Mouse (Mus musculus) C2C12 (cell line): Measurements from ENCODE around the gene P2rx1. TPM values are rescaled to one million over a fixed set of nuclear protein-coding genes. Genes with fewer than 3 reads are reported as not detected.

Experiments used
- H3K27me3 ChIP-seq: one replicate; pipeline ENCODE4 v1.6.1; 2011; ENCODE audit not compliant: control insufficient read depth, insufficient read depth, insufficient read length
- H3K36me3 ChIP-seq: one replicate; pipeline ENCODE4 v1.6.1; 2011; ENCODE audit not compliant: control insufficient read depth, insufficient read depth
- H3K4me3 ChIP-seq: one replicate; pipeline ENCODE4 v1.5.1; 2011; ENCODE audit warnings: mild to moderate bottlenecking, control low read depth; ENCODE audit not compliant: poor library complexity, insufficient read depth, severe bottlenecking
- H3K79me2 ChIP-seq: one replicate; pipeline ENCODE4 v1.6.1; 2011; ENCODE audit not compliant: control insufficient read depth, insufficient read depth
- H3K79me3 ChIP-seq: one replicate; pipeline ENCODE4 v1.6.1; 2011; ENCODE audit warnings: low read depth, control low read depth
- H3ac ChIP-seq: one replicate; pipeline ENCODE3; 2011; ENCODE audit warnings: low read depth; ENCODE audit not compliant: control insufficient read depth, insufficient read length
- CEBPB ChIP-seq: IDR thresholded peaks from one replicate; pipeline ENCODE4 v1.6.1; 2011; ENCODE audit warnings: low read depth, mild to moderate bottlenecking, control low read depth, moderate library complexity
- CTCF ChIP-seq: IDR thresholded peaks from one replicate; pipeline ENCODE4 v1.5.1; 2011; ENCODE audit not compliant: control insufficient read depth, insufficient read depth, insufficient read length
- FOSL1 ChIP-seq: IDR thresholded peaks from one replicate; pipeline ENCODE4 v1.8.0; 2011; ENCODE audit warnings: mild to moderate bottlenecking, low read length; ENCODE audit not compliant: poor library complexity, insufficient read depth, severe bottlenecking
- MAX ChIP-seq: IDR thresholded peaks from one replicate; pipeline ENCODE4 v1.6.1; 2011; ENCODE audit warnings: mild to moderate bottlenecking, control low read depth
- MYOD1 ChIP-seq: IDR thresholded peaks from one replicate; pipeline ENCODE4 v1.6.1; 2011; ENCODE audit warnings: low read depth; ENCODE audit not compliant: control insufficient read depth, insufficient read length
- MYOG ChIP-seq: IDR thresholded peaks from one replicate; pipeline ENCODE4 v1.6.1; 2011; ENCODE audit not compliant: control insufficient read depth, insufficient read length; ENCODE audit errors: extremely low read depth
- USF1 ChIP-seq: IDR thresholded peaks from one replicate; pipeline ENCODE4 v1.6.1; 2011; ENCODE audit warnings: low read depth, mild to moderate bottlenecking, control low read depth, moderate library complexity
- long read RNA-seq, 2 experiments: library from polyadenylated mRNA; unstranded; transcript quantifications; one replicate each; pipeline ENCODE4 v2.0.0; 2019 to 2020
- polyA plus RNA-seq: library from polyadenylated mRNA; unstranded; fragments of >200 nt; fragmentation: generic; extraction: Trizol; gene quantifications from one replicate; pipeline ENCODE4 v1.2.1, GENCODE M21; 2012; ENCODE audit warnings: missing spikeins

P2rx1 gene
- 0.05 TPM for polyA plus RNA-seq
- long read RNA-seq, experiment 1: 0 reads
- long read RNA-seq, experiment 2: 0 reads

DNA sequence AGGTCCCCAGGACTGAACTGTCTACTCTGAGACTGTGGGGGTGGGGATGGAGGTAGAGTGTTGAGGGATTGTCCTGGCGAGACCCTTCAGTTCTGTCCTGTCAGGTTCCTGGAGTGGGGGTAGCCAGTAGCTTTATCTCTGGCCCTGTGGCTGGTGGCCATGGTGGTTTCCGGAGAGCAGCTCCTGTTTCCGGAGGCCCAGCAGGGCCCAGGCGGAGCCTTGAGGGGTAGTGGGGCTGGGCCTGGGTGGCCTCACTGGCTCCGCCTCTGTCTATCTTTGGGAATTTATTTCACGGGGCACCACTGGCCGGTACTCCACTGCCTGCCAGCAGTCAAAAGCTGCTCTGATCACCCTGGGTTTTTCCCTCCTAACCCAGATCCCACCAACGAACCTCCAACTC lies at the start of gene P2rx1:
TSS of gene P2rx1 (plus strand) at position 333 of the 400 bp plus-strand sequence.
- H3K36me3 ChIP-seq: no peaks in the 10 kb centered on the region
- no peak within 1 kb of the TSS for H3K4me3 ChIP-seq
- H3K79me2 ChIP-seq: no peaks in the 10 kb centered on the region
- TF ChIP-seq CTCF: no peak
- no peak for TF ChIP-seq FOSL1
- no peak for TF ChIP-seq CEBPB
- TF ChIP-seq USF1: no peak
- no peak for TF ChIP-seq MYOG
- TF ChIP-seq MYOD1: no peak
- TF ChIP-seq MAX: no peak
- H3K27me3 ChIP-seq: no peaks in the 10 kb centered on the region
- no peak within 1 kb of the TSS for H3ac ChIP-seq
- H3K79me3 ChIP-seq: no peaks in the 10 kb centered on the region

DNA sequence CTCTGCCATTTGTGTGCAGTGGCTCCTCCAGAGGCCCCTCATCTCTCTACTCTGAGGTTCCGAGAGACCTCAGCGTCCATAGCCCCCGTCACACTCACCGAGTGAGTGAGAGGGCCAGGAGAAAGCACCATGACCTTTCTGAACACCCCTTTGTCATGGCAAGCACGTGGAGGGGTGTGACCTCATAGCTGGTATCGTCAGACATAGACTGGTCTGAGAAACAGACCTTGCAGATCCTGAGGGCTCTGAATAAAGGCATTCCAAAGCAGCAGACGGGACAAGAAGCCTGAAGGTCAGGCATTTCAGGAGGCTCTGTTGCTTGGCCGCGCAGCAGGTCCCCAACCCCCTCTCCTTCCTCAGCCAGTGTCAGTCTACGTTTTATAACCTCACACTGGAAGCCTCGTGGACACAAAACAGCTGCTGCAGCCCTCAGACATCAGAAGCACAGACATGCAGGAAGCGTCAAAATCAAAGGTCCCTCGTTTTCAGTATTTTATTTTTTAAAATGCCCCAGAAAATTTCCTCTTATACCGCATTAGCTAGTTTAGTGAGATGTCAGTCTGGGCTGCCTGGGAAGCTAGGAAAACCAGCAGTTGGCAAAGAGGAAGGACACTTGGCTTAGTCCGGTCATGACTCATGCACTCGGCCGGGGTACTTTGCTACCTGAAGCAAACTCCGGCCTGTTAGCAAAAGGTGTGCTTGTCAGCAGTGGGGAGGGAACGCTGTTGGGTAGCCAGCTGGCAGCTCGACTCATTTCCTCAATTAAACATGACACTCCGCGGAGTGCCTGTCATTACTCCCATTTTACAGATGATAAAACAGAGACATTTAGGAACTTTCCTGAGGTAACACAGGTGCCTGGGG lies 47.5 kb upstream of the P2rx1 start:
- Histone ChIP-seq H3K4me3 (no peak overlapping the region), H3K36me3 (no peaks in the 10 kb centered on the region), H3K27me3 (no peaks in the 10 kb centered on the region), H3ac (no peak overlapping the region), H3K79me3 (no peaks in the 10 kb centered on the region), H3K79me2 (no peaks in the 10 kb centered on the region)
- TF ChIP-seq MYOG (no peak), USF1 (no peak), CEBPB (no peak), CTCF (no peak), MYOD1 (no peak)

DNA sequence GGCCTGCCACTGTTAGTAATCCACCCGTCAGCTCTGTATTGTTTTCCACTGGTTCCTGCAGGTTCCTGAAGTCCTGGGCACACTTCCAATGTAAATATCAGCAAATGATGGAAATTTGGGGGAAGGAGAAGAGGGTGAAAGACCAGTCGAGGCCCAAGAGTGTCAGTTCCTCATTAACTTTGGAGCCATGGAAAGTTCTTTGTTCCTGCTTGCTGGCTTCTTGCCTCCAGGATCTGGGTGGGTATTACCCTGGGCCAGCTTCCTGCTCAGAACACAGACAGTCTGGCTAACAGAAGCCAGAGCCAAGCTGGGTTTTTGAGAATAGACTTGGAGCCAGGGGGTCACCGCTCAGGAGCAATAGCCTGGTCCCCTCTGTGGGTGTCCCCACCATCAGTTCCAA lies 46.7 kb upstream of the P2rx1 start:
- Histone ChIP-seq H3ac (no peak overlapping the region), H3K79me3 (no peaks in the 10 kb centered on the region), H3K36me3 (no peaks in the 10 kb centered on the region), H3K27me3 (no peaks in the 10 kb centered on the region), H3K79me2 (no peaks in the 10 kb centered on the region), H3K4me3 (no peak overlapping the region)
- TF ChIP-seq CTCF (no peak), USF1 (no peak), FOSL1 (no peak), MAX (no peak), MYOD1 (no peak), MYOG (no peak), CEBPB (no peak)

DNA sequence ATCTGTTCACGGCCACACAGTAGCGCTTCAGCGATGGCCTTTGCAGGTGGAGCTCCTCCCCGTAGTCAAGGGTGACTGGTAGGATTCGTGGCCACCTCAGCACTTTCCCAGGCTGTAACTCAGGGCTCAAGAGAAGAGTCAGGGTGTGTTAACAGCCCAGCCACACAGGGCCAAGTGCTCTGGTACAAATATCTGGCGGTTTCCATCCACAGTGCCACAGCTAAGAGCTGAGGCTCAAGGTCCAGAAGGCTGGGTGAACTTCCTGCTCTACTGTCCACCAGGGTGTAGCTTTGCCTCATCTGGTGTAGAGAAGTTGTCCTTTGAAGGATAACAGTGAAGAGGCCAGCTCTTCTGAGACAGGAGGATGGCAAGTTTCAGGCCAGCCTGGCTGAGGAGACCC lies 46.2 kb upstream of the P2rx1 start:
- no peak for TF ChIP-seq CEBPB
- TF ChIP-seq CTCF: no peak
- Histone ChIP-seq H3K79me3 (no peaks in the 10 kb centered on the region), H3K36me3 (no peaks in the 10 kb centered on the region), H3ac (no peak overlapping the region), H3K4me3 (no peak overlapping the region), H3K27me3 (no peaks in the 10 kb centered on the region), H3K79me2 (no peaks in the 10 kb centered on the region)

DNA sequence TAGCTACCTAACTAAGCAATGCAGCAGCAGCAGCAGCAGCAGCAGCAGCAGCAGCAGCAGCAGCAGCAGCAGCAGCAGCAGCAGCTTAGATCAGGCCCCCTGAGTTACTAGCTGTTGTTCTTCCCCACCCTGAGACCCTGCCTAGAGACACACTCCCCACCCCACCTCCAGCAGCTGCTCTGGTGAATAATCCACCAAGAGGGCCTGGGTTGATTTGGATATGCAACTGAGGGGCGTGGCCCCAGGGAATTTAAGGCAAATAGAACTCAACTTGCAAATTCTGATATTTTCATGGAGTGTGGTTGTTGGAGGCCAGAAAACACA lies 45.8 kb upstream of the P2rx1 start:
- Histone ChIP-seq H3K27me3 (no peaks in the 10 kb centered on the region), H3K79me3 (no peaks in the 10 kb centered on the region), H3K36me3 (no peaks in the 10 kb centered on the region), H3K79me2 (no peaks in the 10 kb centered on the region), H3K4me3 (no peak overlapping the region), H3ac (no peak overlapping the region)
- TF ChIP-seq MYOD1: no peak
- no peak for TF ChIP-seq CEBPB
- TF ChIP-seq MYOG: no peak
- no peak for TF ChIP-seq CTCF
- TF ChIP-seq FOSL1: no peak
- no peak for TF ChIP-seq MAX
- no peak for TF ChIP-seq USF1
